Mouse (Mus musculus): ENCODE results near the gene Cmc1. TPM values are rescaled to one million over a fixed set of nuclear protein-coding genes. Genes with fewer than 3 reads are reported as not detected.
A peak's percentile ranks its signal among the peaks of the same experiment; 100 is the strongest.

Gene Cmc1
- polyA plus RNA-seq, 1 experiment from 2014 or later: 46.7 TPM

- WGBS: 72% methylated on average over 4 of the region's 4 CpGs
- Histone ChIP-seq H3K27me3 (ENCODE audit: control insufficient read depth, insufficient read depth, low read length) (no peaks in the 10 kb centered on the region), H3K4me2 (ENCODE audit: low read depth, low read length) (no peak overlapping the region), H3K4me3 (ENCODE audit: low read depth, low read length) (no peak overlapping the region), H3K4me1 (ENCODE audit: control insufficient read depth, insufficient read depth, low read length) (no peaks in the 10 kb centered on the region), H3K27ac (replicated peaks; ENCODE audit: low read depth, low read length) (no peak overlapping the region), H3K36me3 (replicated peaks; ENCODE audit: control insufficient read depth, insufficient read depth, low read depth, low read length) (no peaks in the 10 kb centered on the region), H3K9me3 (replicated peaks; ENCODE audit: control insufficient read depth, low read length) (no peaks in the 10 kb centered on the region), H3K9ac (replicated peaks; ENCODE audit: low read length) (no peak overlapping the region)
- ATAC-seq (replicated peaks; ENCODE audit: insufficient number of reproducible peaks, low FRiP score, low TSS enrichment, low read depth): no peak
- no peak for DNase-seq (ENCODE audit: low spot score)
Measured at GRCm38 (mm10) chr9:118108527-118109011, 41.4 kb downstream of the Cmc1 start.

DNA sequence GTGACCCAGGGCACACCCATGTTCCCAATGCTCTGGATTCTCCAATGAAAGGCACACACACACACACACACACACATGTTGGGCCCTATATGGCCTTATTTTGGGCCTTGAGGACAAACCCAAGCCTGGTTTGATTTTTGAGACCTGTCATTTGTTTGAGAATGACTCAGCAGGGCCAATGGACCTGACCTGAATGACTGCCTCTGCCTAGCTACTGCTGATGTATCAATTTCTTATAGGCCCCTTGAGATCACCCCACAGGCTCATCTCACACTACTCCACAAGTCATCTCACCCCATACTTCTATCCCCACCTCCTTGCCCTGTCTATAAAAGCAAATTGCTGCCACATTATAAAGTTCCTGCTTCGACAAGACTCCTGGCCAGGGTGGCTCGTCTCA lies 48.2 kb downstream of the Cmc1 start:
- H3K4me1 ChIP-seq (ENCODE audit: control insufficient read depth, insufficient read depth, low read length): no peaks in the 10 kb centered on the region
- H3K27ac ChIP-seq (replicated peaks; ENCODE audit: low read depth, low read length): no peak overlapping the region
- no peaks in the 10 kb centered on the region for H3K27me3 ChIP-seq (ENCODE audit: control insufficient read depth, insufficient read depth, low read length)
- no peak overlapping the region for H3K4me2 ChIP-seq (ENCODE audit: low read depth, low read length)
- no peaks in the 10 kb centered on the region for H3K36me3 ChIP-seq (replicated peaks; ENCODE audit: control insufficient read depth, insufficient read depth, low read depth, low read length)
- no peak overlapping the region for H3K4me3 ChIP-seq (ENCODE audit: low read depth, low read length)
- ATAC-seq (replicated peaks; ENCODE audit: insufficient number of reproducible peaks, low FRiP score, low TSS enrichment, low read depth) (no peak), DNase-seq (ENCODE audit: low spot score) (no peak)
- H3K9ac ChIP-seq (replicated peaks; ENCODE audit: low read length): no peak overlapping the region
- H3K9me3 ChIP-seq (replicated peaks; ENCODE audit: control insufficient read depth, low read length): no peaks in the 10 kb centered on the region
- 85% methylated on average over 2 of the region's 2 CpGs for WGBS

- Histone ChIP-seq H3K4me3 (ENCODE audit: low read depth, low read length) (no peak overlapping the region), H3K27me3 (ENCODE audit: control insufficient read depth, insufficient read depth, low read length) (no peaks in the 10 kb centered on the region), H3K9ac (replicated peaks; ENCODE audit: low read length) (no peak overlapping the region), H3K4me2 (ENCODE audit: low read depth, low read length) (no peak overlapping the region), H3K36me3 (replicated peaks; ENCODE audit: control insufficient read depth, insufficient read depth, low read depth, low read length) (no peaks in the 10 kb centered on the region), H3K9me3 (replicated peaks; ENCODE audit: control insufficient read depth, low read length) (no peaks in the 10 kb centered on the region), H3K27ac (replicated peaks; ENCODE audit: low read depth, low read length) (no peak overlapping the region), H3K4me1 (ENCODE audit: control insufficient read depth, insufficient read depth, low read length) (no peaks in the 10 kb centered on the region)
- DNase-seq (ENCODE audit: low spot score): no peak
- no peak for ATAC-seq (replicated peaks; ENCODE audit: insufficient number of reproducible peaks, low FRiP score, low TSS enrichment, low read depth)
- 95% methylated on average over 2 of the region's 2 CpGs for WGBS
Measured at GRCm38 (mm10) chr9:118100484-118100883, 49.5 kb downstream of the Cmc1 start.

DNA sequence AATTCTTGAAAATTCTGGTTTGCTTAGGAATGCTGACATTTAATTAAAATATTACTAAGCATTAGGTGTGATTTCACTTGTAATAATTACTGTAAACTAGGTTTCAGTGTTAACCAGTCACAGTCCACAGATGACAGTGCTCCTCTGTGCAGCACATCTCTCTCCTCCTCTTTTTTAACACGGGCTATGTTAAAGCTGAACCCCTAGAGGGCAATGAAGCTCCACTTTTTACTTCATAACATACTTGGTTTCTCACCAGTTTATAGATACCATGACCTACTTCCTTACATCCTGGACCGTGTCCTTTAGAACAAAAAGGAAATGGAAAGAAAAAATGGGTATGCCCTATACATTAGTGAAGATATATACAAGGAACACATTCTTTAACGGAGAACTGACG lies 50.6 kb downstream of the Cmc1 start:
- Histone ChIP-seq H3K9me3 (replicated peaks; ENCODE audit: control insufficient read depth, low read length) (no peaks in the 10 kb centered on the region), H3K4me2 (ENCODE audit: low read depth, low read length) (no peak overlapping the region), H3K9ac (replicated peaks; ENCODE audit: low read length) (no peak overlapping the region), H3K27me3 (ENCODE audit: control insufficient read depth, insufficient read depth, low read length) (no peaks in the 10 kb centered on the region), H3K4me3 (ENCODE audit: low read depth, low read length) (no peak overlapping the region), H3K36me3 (replicated peaks; ENCODE audit: control insufficient read depth, insufficient read depth, low read depth, low read length) (no peaks in the 10 kb centered on the region), H3K4me1 (ENCODE audit: control insufficient read depth, insufficient read depth, low read length) (no peaks in the 10 kb centered on the region), H3K27ac (replicated peaks; ENCODE audit: low read depth, low read length) (no peak overlapping the region)
- DNase-seq (ENCODE audit: low spot score) (peak; percentile 38), ATAC-seq (replicated peaks; ENCODE audit: insufficient number of reproducible peaks, low FRiP score, low TSS enrichment, low read depth) (0 out of 2 replicates have a peak, but pooled peaks have one; percentile 44)
- WGBS: 69% methylated on average over 4 of the region's 4 CpGs

GRCm38 (mm10) chr9:118083834-118084233 lies 66.1 kb downstream of the Cmc1 start:
- H3K9me3 ChIP-seq (replicated peaks; ENCODE audit: control insufficient read depth, low read length): no peaks in the 10 kb centered on the region
- no peaks in the 10 kb centered on the region for H3K4me1 ChIP-seq (ENCODE audit: control insufficient read depth, insufficient read depth, low read length)
- H3K27me3 ChIP-seq (ENCODE audit: control insufficient read depth, insufficient read depth, low read length): no peaks in the 10 kb centered on the region
- no peak overlapping the region for H3K27ac ChIP-seq (replicated peaks; ENCODE audit: low read depth, low read length)
- no peak overlapping the region for H3K9ac ChIP-seq (replicated peaks; ENCODE audit: low read length)
- 80% methylated on average over 4 of the region's 4 CpGs for WGBS
- H3K4me3 ChIP-seq (ENCODE audit: low read depth, low read length): no peak overlapping the region
- no peak overlapping the region for H3K4me2 ChIP-seq (ENCODE audit: low read depth, low read length)
- no peak for ATAC-seq (replicated peaks; ENCODE audit: insufficient number of reproducible peaks, low FRiP score, low TSS enrichment, low read depth)
- no peaks in the 10 kb centered on the region for H3K36me3 ChIP-seq (replicated peaks; ENCODE audit: control insufficient read depth, insufficient read depth, low read depth, low read length)
- DNase-seq (ENCODE audit: low spot score): no peak

GRCm38 (mm10) chr9:118082575-118083431 lies 67.2 kb downstream of the Cmc1 start:
- H3K9ac ChIP-seq (replicated peaks; ENCODE audit: low read length): peak overlapping the region; percentile 42
- peak overlapping the region; percentile 29 for H3K4me2 ChIP-seq (ENCODE audit: low read depth, low read length)
- H3K4me1 ChIP-seq (ENCODE audit: control insufficient read depth, insufficient read depth, low read length): no peaks in the 10 kb centered on the region
- peak; percentile 56; the same call in 1 of the 2 replicates for ATAC-seq (replicated peaks; ENCODE audit: insufficient number of reproducible peaks, low FRiP score, low TSS enrichment, low read depth)
- peak; percentile 42 for DNase-seq (ENCODE audit: low spot score)
- no peaks in the 10 kb centered on the region for H3K27me3 ChIP-seq (ENCODE audit: control insufficient read depth, insufficient read depth, low read length)
- H3K36me3 ChIP-seq (replicated peaks; ENCODE audit: control insufficient read depth, insufficient read depth, low read depth, low read length): no peaks in the 10 kb centered on the region
- no peaks in the 10 kb centered on the region for H3K9me3 ChIP-seq (replicated peaks; ENCODE audit: control insufficient read depth, low read length)
- no peak overlapping the region for H3K27ac ChIP-seq (replicated peaks; ENCODE audit: low read depth, low read length)
- 33% methylated on average over 22 of the region's 22 CpGs for WGBS
- peak overlapping the region; percentile 5; the same call in 1 of the 2 replicates for H3K4me3 ChIP-seq (ENCODE audit: low read depth, low read length)

DNA sequence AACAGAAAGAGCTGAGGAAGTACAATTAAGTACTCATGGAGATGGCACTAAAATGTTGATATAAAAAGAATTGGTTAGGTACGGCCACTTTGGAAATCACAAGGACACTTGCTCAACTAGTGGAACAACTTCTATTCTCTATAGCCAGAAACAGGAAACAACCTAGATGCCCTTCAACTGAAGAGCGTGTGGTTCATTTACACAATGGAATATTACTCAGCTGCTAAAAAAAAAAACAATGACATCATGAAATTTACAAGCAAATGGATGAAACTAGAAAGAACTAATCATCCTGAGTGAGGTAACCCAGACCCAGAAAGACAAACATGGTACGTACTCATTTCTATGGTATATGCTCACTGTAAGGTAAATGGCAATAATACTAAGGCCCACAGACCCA lies 76.6 kb downstream of the Cmc1 start:
- no peaks in the 10 kb centered on the region for H3K4me1 ChIP-seq (ENCODE audit: control insufficient read depth, insufficient read depth, low read length)
- no peaks in the 10 kb centered on the region for H3K36me3 ChIP-seq (replicated peaks; ENCODE audit: control insufficient read depth, insufficient read depth, low read depth, low read length)
- H3K4me2 ChIP-seq (ENCODE audit: low read depth, low read length): no peak overlapping the region
- 98% methylated on average over 3 of the region's 3 CpGs for WGBS
- DNase-seq (ENCODE audit: low spot score) (no peak), ATAC-seq (replicated peaks; ENCODE audit: insufficient number of reproducible peaks, low FRiP score, low TSS enrichment, low read depth) (no peak)
- no peak overlapping the region for H3K27ac ChIP-seq (replicated peaks; ENCODE audit: low read depth, low read length)
- H3K9ac ChIP-seq (replicated peaks; ENCODE audit: low read length): no peak overlapping the region
- H3K9me3 ChIP-seq (replicated peaks; ENCODE audit: control insufficient read depth, low read length): no peaks in the 10 kb centered on the region
- H3K27me3 ChIP-seq (ENCODE audit: control insufficient read depth, insufficient read depth, low read length): no peaks in the 10 kb centered on the region
- no peak overlapping the region for H3K4me3 ChIP-seq (ENCODE audit: low read depth, low read length)

DNA sequence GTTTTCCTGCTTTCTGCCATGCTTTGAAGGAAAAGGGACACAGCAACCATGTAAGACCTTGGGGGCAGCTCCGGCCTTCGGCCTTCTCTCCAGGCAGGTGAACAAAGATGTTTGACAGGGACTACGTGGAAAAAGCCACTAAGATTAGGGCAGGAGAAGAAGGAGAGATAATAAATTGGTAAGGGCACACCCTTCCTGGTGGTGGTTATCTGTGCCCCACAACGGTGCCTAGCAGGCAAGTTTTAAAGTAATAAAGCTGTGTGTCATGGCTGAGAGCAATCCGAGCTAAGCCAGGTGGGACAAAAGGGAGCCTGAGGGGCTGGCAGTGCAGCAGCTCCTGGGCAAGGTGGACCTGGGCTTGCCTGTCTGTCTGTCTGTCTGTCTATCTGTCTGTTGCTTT lies 77.9 kb downstream of the Cmc1 start:
- Histone ChIP-seq H3K4me3 (ENCODE audit: low read depth, low read length) (no peak overlapping the region), H3K27me3 (ENCODE audit: control insufficient read depth, insufficient read depth, low read length) (no peaks in the 10 kb centered on the region), H3K27ac (replicated peaks; ENCODE audit: low read depth, low read length) (no peak overlapping the region), H3K4me1 (ENCODE audit: control insufficient read depth, insufficient read depth, low read length) (no peaks in the 10 kb centered on the region), H3K36me3 (replicated peaks; ENCODE audit: control insufficient read depth, insufficient read depth, low read depth, low read length) (no peaks in the 10 kb centered on the region), H3K9ac (replicated peaks; ENCODE audit: low read length) (no peak overlapping the region), H3K9me3 (replicated peaks; ENCODE audit: control insufficient read depth, low read length) (no peaks in the 10 kb centered on the region), H3K4me2 (ENCODE audit: low read depth, low read length) (no peak overlapping the region)
- WGBS: 93% methylated on average over 5 of the region's 5 CpGs
- ATAC-seq (replicated peaks; ENCODE audit: insufficient number of reproducible peaks, low FRiP score, low TSS enrichment, low read depth): no peak
- no peak for DNase-seq (ENCODE audit: low spot score)
